Mouse (Mus musculus) frontal cortex, postnatal 36 days (tissue): ENCODE measurements around the gene Nhlrc1.

Source experiments
- DNase-seq, 2 experiments: peaks; one replicate each; pipeline ENCODE4 v3.0.0; 2022; ENCODE audit warnings: low spot score in 2 of 2

Nhlrc1 gene

GRCm38 (mm10) chr13:47014334-47015194, at the start of gene Nhlrc1:
Gene Nhlrc1, minus strand, starts transcription at chr13:47014850.
- peak; percentile 78 to 86 for DNase-seq

GRCm38 (mm10) chr13:47063985-47064760, 49.5 kb upstream of the Nhlrc1 start:
- DNase-seq, result no peak

- DNase-seq, result no peak
Observed at GRCm38 (mm10) chr13:47062756-47063155, 48.1 kb upstream of the Nhlrc1 start.

GRCm38 (mm10) chr13:47056781-47057180, 42.1 kb upstream of the Nhlrc1 start:
- no peak for DNase-seq

GRCm38 (mm10) chr13:47056126-47056525, 41.5 kb upstream of the Nhlrc1 start:
- DNase-seq, result peak; percentile 58 to 74

GRCm38 (mm10) chr13:47053971-47054370, 39.3 kb upstream of the Nhlrc1 start:
- no peak for DNase-seq

- DNase-seq, result no peak
Observed at GRCm38 (mm10) chr13:47050009-47050408, 35.4 kb upstream of the Nhlrc1 start.

- no peak for DNase-seq
Observed at GRCm38 (mm10) chr13:47047996-47048395, 33.3 kb upstream of the Nhlrc1 start.

- DNase-seq, result peak in 1 of 2 experiments; percentile 5
Observed at GRCm38 (mm10) chr13:47044617-47044947, 29.9 kb upstream of the Nhlrc1 start, which contains the start of gene Tpmt. Gene Tpmt, minus strand, starts transcription at chr13:47044737.

- no peak for DNase-seq
Observed at GRCm38 (mm10) chr13:47043833-47044616, 29.4 kb upstream of the Nhlrc1 start.

- DNase-seq, result peak; percentile 98
Observed at GRCm38 (mm10) chr13:47043030-47043680, 28.5 kb upstream of the Nhlrc1 start, which contains the start of gene Kdm1b. Gene Kdm1b, plus strand, starts transcription at chr13:47043499.

- no peak for DNase-seq
Observed at GRCm38 (mm10) chr13:47042024-47042633, 27.5 kb upstream of the Nhlrc1 start.

GRCm38 (mm10) chr13:47040061-47040460, 25.4 kb upstream of the Nhlrc1 start:
- DNase-seq, result no peak

GRCm38 (mm10) chr13:47037946-47038345, 23.3 kb upstream of the Nhlrc1 start:
- no peak for DNase-seq

GRCm38 (mm10) chr13:47033602-47034001, 19.0 kb upstream of the Nhlrc1 start:
- no peak for DNase-seq

- DNase-seq, result no peak
Observed at GRCm38 (mm10) chr13:47030376-47031107, 15.9 kb upstream of the Nhlrc1 start.

- DNase-seq, result no peak
Observed at GRCm38 (mm10) chr13:47020798-47021197, 6.1 kb upstream of the Nhlrc1 start.

GRCm38 (mm10) chr13:47019774-47020173, 5.1 kb upstream of the Nhlrc1 start:
- no peak for DNase-seq

- DNase-seq, result peak; percentile 43 to 68
Observed at GRCm38 (mm10) chr13:47017259-47017658, 2.6 kb upstream of the Nhlrc1 start.

- no peak for DNase-seq
Observed at GRCm38 (mm10) chr13:47015195-47015501, 498 bp upstream of the Nhlrc1 start.
